Mouse (Mus musculus) thymus, adult 2 months (tissue): ENCODE measurements around the gene Ndrg4.

ENCODE experiments used
- CTCF ChIP-seq: fragments of 200-500 bp; IDR thresholded peaks from 2 replicates; pipeline ENCODE4 v1.5.1; 2012; ENCODE audit warnings: mild to moderate bottlenecking, control low read depth, low read length, moderate library complexity, borderline replicate concordance; ENCODE audit not compliant: control insufficient read depth, poor library complexity, insufficient read depth; ENCODE audit errors: extremely low read depth
- POLR2A ChIP-seq: fragments of 200-500 bp; IDR thresholded peaks from 2 replicates; pipeline ENCODE4 v1.6.1; 2012; ENCODE audit warnings: mild to moderate bottlenecking, low read length, control low read depth, moderate library complexity; ENCODE audit not compliant: control insufficient read depth, poor library complexity, insufficient read depth; ENCODE audit errors: extremely low read depth

DNA sequence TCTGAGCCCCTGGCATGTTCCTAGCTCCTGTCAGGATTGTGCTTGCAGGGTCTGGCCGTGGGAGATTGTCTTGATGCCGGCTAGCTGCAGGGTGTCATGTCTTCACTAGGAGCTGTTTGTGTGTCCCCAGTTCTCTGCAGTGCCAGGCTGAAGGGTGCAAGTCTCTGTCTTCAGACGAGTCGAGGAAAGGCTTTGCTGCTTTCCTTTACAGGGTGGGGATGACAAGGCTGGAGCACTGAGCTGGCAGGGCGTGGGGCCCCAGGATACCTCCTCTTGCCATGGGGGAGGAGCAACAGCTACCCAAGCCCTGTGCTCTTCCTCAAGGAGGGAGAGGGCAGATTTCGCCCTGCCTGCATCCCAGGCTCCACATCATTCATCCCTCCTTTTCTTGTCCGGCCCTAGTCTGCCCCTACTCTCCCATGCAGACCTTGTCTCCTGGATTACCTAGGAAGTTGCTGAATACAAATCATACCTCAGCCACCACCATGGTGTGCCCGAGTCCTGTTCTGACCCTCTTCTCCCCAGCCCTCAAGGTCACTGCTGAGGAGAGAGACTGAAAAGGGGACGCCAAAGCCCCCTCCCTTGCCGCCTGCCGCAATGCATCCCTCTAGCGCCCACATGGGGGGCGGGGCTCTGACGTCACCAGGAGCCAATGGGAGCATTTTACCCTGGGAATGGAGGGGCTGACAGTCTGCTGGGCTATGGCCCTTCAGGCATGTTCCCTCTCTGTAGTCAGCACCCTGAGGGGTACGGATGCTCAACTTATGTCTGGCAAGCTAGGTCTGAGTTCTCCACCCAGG, 26.9 kb downstream of the Ndrg4 start:
- no peak for TF ChIP-seq CTCF
- TF ChIP-seq POLR2A, result no peak
